Mouse (Mus musculus) erythroblast, adult 5-6 weeks (primary cell): ENCODE measurements around the gene Hist1h2ab. TPM values are rescaled to one million over a fixed set of nuclear protein-coding genes. Genes with fewer than 3 reads are reported as not detected.

Experiments used
- ATAC-seq: replicated peaks from 2 replicates; pipeline ENCODE4 v1.8.0; 2016; ENCODE audit warnings: moderate number of reproducible peaks, mild to moderate bottlenecking, moderate TSS enrichment, inconsistent platforms; ENCODE audit not compliant: poor library complexity, low FRiP score, severe bottlenecking
- total RNA-seq, 2 experiments: library from RNA; stranded (forward) in 1 of 2; stranded (reverse) in 1 of 2; fragments of 150-400 nt in 1 of 2; fragments of 200-764, 138-1000 nt in 1 of 2; gene quantifications; 2 replicates each; pipeline versions ENCODE4 v1.2.3 to v1.2.4; 2015 to 2017; ENCODE audit warnings: low replicate concordance in 2 of 2

Gene Hist1h2ab
- total RNA-seq, 2 experiments from 2014 or later, result 12.5 to 1,326 TPM

DNA sequence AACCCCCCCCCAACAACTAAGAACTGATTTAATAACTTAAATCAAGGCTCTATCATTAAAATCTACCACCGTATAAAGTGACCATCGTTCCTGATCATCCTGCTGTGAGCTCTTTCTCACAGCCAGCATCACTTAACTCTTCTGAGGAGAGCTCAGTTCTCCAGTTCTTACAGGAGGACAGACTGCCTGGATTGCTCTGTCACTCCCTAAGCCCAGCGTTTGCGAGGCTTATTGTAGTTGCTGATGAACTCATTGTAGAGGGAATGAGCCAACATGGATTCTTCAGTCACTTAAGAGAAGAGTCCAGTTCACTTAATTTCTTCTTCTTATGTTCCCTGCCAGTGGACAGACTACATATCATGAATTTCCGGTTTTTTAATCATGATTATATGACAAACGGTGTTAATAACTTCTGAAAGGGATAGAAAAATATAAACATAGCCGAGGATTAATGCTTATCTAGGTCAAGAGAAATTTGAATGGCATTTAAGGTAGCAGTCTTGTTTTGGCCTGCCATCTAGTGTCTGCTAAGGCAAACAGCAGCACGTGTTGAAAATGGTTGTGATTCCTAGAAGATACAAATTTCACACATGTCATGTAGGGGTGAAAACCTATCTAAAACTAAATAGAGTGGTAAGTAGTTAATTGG, 18.6 kb upstream of the Hist1h2ab start:
- peak; percentile 88 for ATAC-seq

GRCm38 (mm10) chr13:23737091-23737490, 13.8 kb upstream of the Hist1h2ab start:
- ATAC-seq, result no peak

- ATAC-seq, result no peak
Measured at GRCm38 (mm10) chr13:23738041-23738440, 12.9 kb upstream of the Hist1h2ab start.

DNA sequence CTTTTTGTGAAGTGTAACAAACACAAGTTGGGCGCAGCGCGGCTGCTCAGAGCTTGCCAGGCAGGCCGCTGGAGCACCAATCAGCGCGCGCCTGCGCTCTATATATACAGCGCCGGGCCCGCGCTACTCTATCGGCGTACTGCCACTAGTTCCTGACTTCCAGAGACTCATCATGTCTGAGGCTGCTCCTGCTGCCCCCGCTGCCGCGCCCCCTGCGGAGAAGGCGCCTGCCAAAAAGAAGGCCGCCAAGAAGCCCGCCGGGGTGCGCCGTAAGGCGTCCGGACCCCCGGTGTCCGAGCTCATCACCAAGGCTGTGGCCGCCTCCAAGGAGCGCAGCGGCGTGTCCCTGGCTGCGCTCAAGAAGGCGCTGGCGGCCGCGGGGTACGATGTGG, 12.3 kb upstream of the Hist1h2ab start, which contains the start of gene Hist1h1c:
Gene Hist1h1c, plus strand, starts transcription at position 132 of the 392 bp plus-strand sequence.
- peak; percentile 68 for ATAC-seq

DNA sequence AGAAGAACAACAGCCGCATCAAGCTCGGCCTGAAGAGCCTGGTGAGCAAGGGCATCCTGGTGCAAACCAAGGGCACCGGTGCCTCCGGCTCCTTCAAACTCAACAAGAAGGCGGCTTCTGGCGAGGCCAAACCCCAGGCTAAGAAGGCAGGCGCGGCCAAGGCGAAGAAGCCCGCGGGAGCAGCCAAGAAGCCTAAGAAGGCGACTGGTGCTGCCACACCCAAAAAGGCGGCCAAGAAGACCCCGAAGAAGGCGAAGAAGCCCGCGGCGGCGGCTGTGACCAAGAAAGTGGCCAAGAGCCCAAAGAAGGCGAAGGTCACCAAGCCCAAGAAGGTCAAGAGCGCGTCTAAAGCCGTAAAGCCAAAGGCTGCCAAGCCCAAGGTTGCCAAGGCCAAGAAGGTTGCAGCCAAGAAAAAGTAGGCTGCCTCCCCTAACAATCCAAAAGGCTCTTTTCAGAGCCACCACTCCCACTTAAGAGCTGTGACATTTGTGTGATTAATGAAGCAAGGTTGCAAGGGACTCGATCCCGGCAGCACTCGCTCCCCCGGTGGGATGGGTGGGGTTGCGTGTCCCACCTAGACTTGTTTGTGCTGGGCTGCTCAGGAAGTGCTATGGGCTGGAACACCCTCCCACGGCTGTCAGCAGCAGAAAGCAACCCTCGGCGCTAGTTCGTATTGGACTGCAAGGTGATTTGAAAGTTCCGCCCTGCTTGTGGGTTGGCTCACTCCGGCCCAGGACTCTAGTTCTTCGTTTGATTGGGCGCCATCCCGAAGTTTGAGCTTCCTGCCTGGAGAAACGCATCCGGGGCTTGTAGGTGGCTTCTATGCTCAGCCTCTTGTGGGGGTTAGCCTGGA, 11.6 kb upstream of the Hist1h2ab start:
- peak; percentile 71 for ATAC-seq

DNA sequence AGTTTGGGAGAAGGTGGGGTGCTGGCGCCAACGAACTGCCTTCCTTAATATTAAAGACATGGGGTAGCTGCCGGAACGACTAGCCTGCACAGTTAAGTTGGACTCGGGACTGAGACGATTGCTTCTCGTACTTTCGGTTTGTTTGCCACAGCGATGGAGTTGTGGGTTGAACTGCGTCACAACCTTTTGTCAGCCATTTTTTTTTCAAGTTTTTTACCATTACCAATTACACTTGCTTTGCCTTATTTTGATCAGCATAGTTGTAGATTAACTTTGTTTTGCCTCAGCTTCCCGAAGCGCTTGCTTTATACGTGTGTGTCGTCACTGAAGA, 11.0 kb upstream of the Hist1h2ab start:
- no peak for ATAC-seq

DNA sequence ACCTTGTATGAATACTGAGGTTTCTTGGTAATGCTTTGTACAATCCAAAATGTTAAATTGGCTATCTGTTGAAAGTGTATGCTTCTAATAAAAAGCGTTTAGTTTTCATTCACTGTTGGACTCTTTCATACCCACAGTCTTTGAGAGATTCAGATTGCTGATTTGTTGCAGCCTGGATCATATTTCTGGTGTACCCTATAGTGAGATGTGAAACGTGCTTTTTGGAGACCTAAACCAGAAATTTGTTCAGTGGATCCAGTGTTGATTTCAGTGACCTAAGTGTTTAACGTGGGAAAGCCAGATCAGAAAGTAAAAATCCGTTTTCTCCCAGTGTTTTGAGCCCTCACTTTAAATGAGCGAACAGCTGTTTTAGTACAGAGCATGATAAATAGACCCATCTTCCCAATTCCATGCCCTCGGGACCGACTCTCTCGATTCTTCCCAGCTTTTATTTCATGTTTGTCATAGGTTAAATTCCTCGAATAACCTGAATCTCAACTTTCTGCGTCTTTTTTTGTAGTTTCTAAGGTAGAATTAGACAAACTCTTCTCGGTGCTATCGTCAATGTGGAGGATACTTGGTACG, 10.6 kb upstream of the Hist1h2ab start:
- ATAC-seq, result no peak

GRCm38 (mm10) chr13:23740910-23741309, 10.0 kb upstream of the Hist1h2ab start:
- ATAC-seq, result no peak

GRCm38 (mm10) chr13:23742007-23742406, 8.9 kb upstream of the Hist1h2ab start:
- ATAC-seq, result no peak

DNA sequence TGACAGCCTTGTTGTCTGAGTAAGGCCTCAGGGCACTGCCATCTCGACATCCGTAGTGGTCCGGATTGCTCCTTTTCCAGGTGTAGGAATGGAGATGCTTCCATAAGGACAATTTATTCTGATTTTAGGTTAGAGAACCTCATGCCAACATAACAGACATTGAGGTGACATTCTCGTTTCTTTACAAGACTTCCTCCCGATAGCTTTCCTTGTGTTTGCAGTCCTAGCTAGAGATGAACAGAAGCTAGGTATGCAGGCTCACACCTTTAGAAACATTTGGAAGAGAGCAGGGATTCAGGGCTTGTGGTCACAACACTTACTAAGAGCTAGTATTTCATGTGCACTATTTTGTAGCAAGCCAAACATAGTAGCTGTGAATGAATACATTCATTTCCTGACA, 7.7 kb upstream of the Hist1h2ab start:
- ATAC-seq, result no peak

DNA sequence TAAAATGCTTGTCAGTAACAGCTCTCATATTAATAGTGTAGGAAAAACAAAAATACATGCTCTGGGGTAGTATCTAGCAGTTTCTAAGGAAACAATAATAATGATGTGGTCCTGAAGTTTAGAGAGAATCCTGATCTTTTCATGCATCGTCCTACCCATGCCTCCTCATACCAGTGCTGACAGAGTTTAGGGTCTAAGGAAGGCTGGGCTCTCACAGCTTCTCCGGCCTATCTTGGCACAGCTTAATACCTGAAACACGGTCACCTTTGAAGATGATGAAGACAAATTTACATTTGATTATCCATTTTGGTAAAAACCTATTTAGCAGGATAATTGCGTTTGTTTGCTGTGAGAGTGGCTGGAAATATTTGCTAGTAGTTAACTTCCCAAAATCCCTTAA, 7.0 kb upstream of the Hist1h2ab start:
- no peak for ATAC-seq

- 0 out of 2 replicates have a peak, but pooled peaks have one; percentile 5 for ATAC-seq
Measured at GRCm38 (mm10) chr13:23744421-23745380, 6.2 kb upstream of the Hist1h2ab start.

DNA sequence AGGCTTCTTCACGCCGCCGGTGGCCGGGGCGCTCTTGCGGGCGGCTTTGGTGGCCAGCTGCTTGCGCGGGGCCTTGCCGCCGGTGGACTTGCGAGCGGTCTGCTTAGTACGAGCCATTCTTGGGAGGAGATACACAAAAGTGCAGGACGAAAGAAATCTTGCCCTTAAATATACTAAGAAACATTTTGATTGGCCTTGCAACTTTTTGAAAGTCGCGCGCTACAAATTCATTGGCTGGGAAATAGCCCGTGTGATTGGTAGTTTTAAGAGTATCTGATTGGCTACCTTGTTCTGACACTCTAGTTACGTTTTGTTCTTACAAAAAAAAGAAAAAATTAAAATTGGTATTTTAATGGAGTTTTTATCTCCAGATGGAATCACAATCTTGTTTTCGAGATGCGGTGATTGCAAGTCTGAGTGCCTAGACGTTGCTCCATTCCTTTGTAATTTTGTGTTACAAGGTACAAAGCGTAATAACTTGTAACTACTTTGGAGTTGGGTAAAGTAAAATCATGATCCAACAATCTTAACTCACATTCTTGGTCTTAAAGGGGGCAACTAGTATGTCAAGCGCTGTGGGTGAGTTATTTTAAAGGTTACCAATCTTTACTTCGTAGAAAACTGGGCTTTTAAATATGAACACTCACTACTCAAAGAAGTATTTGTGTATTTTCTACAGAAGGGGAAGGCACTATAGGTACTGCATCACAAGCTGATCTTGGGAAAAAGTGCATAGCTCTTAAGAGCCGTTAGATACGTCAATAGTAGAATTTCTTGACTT, 5.4 kb upstream of the Hist1h2ab start, which contains the start of gene Hist1h3c:
Gene Hist1h3c, minus strand, starts transcription at position 222 of the 781 bp plus-strand sequence.
- peak; percentile 64 for ATAC-seq

- peak; percentile 76 for ATAC-seq
Measured at GRCm38 (mm10) chr13:23746201-23747080, 4.5 kb upstream of the Hist1h2ab start, which contains the start of gene Hist1h2bb. Hist1h2bb (plus strand) TSS chr13:23746734.

DNA sequence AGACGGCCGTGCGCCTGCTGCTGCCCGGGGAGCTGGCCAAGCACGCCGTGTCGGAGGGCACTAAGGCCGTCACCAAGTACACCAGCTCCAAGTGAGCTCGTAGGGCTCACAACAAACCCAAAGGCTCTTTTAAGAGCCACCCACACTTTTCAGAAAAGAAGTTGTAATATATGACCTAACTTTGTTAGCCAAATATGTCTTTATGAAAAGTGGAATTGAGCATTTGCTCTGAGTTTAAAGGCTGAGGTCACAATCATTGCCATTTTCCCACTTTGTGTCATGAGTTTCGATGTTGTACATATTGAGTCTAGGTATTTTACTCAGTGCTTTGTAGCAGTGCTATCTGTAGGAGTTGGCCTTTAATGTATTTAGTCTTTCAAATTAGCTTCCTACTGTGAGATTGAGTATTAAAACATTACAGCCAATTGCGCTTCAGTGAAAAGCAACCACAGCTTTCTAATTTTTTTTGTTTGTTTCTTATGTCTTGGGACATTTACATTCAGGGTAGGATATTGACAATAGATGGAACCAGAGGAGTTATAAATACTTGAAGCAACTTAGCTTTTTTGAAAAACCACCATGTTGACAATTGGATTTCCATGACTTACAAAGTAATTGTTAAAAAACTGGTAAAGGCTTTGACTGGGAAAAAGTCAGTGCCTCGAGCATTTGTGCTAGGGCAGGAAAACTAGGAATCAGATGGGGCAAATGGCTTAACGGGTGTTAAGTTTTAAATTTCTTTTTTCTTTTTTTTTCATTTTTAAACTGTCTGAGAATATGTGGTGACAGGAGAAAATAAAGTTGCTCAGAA, 3.6 kb upstream of the Hist1h2ab start:
- ATAC-seq, result 0 out of 2 replicates have a peak, but pooled peaks have one; percentile 9

DNA sequence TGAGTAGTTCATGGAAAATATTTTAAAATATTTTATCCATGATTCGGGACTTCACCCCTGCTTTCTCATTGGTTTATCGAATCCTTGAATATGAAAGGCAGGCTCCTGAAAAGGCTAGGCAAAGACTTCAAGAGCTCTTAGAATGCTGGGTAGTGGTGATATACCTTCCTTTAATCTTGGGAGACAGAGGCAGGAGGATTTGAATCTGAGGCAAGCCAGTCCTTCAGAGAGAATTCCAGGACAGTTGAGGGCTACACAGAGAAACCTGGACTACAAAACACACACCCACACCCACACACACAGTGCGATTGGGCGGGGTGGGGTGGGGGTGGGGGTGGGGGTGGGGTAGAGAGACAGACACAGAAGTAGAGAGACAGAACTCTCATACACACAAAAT, 3.0 kb upstream of the Hist1h2ab start:
- no peak for ATAC-seq

DNA sequence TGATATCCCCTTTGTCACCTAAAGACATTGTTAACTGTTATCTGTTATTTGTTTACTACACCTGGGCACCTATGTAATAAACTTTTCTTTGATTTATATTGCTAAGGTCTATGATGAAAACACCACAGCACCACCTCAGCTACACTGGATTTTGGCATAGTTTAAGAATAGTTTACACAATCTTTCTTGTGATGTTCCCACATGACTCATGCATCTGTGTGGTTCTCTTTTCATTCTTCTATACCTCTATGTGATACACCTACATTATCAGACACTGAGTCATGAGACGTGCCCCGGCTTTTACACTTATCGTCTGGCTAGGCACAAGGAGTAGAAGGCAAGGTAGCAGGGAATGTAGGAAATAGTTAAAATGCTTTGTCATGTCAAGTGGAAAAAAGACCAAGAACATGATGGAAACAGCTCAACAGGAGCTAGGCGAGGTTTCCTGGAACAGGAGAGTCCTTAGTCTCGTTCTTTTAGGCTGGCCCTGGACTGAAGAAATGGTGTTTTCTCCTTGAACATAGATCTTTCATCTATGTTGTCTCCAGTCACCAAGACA, 1.3 kb upstream of the Hist1h2ab start:
- no peak for ATAC-seq
